Mouse (Mus musculus): ENCODE data around the gene Tmem82. TPM values are rescaled to one million over a fixed set of nuclear protein-coding genes. Genes with fewer than 3 reads are reported as not detected.

Gene Tmem82
- polyA plus RNA-seq, 1 experiment from 2014 or later: 0.50 TPM

- H3K27ac ChIP-seq (ENCODE audit: low read depth, low read length): no peak overlapping the region
- no peaks in the 10 kb centered on the region for H3K27me3 ChIP-seq (ENCODE audit: control insufficient read depth, insufficient read depth, low read length)
- ATAC-seq (ENCODE audit: insufficient read depth, low FRiP score, low TSS enrichment): no peak
- no peaks in the 10 kb centered on the region for H3K4me1 ChIP-seq (ENCODE audit: control insufficient read depth, insufficient read depth, low read length)
- no peak overlapping the region for H3K4me2 ChIP-seq (ENCODE audit: low read depth)
- no peak overlapping the region for H3K9ac ChIP-seq (ENCODE audit: low read length)
- WGBS: 87% methylated on average over 6 of the region's 6 CpGs
- no peak for DNase-seq (ENCODE audit: low spot score)
- H3K9me3 ChIP-seq (ENCODE audit: control insufficient read depth, low read length): no peaks in the 10 kb centered on the region
- H3K36me3 ChIP-seq (ENCODE audit: control insufficient read depth, insufficient read depth, low read length): no peaks in the 10 kb centered on the region
- H3K4me3 ChIP-seq (ENCODE audit: low read depth, low read length): no peak overlapping the region
Measured at GRCm38 (mm10) chr4:141609538-141609937, 8.9 kb downstream of the Tmem82 start.

GRCm38 (mm10) chr4:141605861-141606260 lies 12.6 kb downstream of the Tmem82 start, which contains the start of gene Fblim1:
Gene Fblim1, minus strand, starts transcription at chr4:141606096.
- H3K4me3 ChIP-seq (ENCODE audit: low read depth, low read length): no peak within 1 kb of the TSS

GRCm38 (mm10) chr4:141605421-141605820 lies 13.0 kb downstream of the Tmem82 start:
- Histone ChIP-seq H3K27me3 (ENCODE audit: control insufficient read depth, insufficient read depth, low read length) (no peaks in the 10 kb centered on the region), H3K9ac (ENCODE audit: low read length) (no peak overlapping the region), H3K9me3 (ENCODE audit: control insufficient read depth, low read length) (no peaks in the 10 kb centered on the region), H3K4me1 (ENCODE audit: control insufficient read depth, insufficient read depth, low read length) (no peaks in the 10 kb centered on the region), H3K4me2 (ENCODE audit: low read depth) (no peak overlapping the region), H3K4me3 (ENCODE audit: low read depth, low read length) (no peak overlapping the region), H3K27ac (ENCODE audit: low read depth, low read length) (no peak overlapping the region), H3K36me3 (ENCODE audit: control insufficient read depth, insufficient read depth, low read length) (no peaks in the 10 kb centered on the region)
- WGBS: 90% methylated on average over 5 of the region's 5 CpGs
- ATAC-seq (ENCODE audit: insufficient read depth, low FRiP score, low TSS enrichment) (no peak), DNase-seq (ENCODE audit: low spot score) (no peak)

More at GRCm38 (mm10) chr4:141605861-141606260, 12.6 kb downstream of the Tmem82 start, which contains the start of gene Fblim1:
- ATAC-seq (ENCODE audit: insufficient read depth, low FRiP score, low TSS enrichment) (no peak), DNase-seq (ENCODE audit: low spot score) (no peak)
- WGBS: 86% methylated on average over 11 of the region's 11 CpGs
- no peaks in the 10 kb centered on the region for H3K27me3 ChIP-seq (ENCODE audit: control insufficient read depth, insufficient read depth, low read length)
- H3K4me2 ChIP-seq (ENCODE audit: low read depth): no peak within 1 kb of the TSS
- no peak within 1 kb of the TSS for H3K27ac ChIP-seq (ENCODE audit: low read depth, low read length)
- no peaks in the 10 kb centered on the region for H3K4me1 ChIP-seq (ENCODE audit: control insufficient read depth, insufficient read depth, low read length)
- H3K9ac ChIP-seq (ENCODE audit: low read length): no peak within 1 kb of the TSS
- H3K36me3 ChIP-seq (ENCODE audit: control insufficient read depth, insufficient read depth, low read length): no peaks in the 10 kb centered on the region
- no peaks in the 10 kb centered on the region for H3K9me3 ChIP-seq (ENCODE audit: control insufficient read depth, low read length)

GRCm38 (mm10) chr4:141604493-141604892 lies 13.9 kb downstream of the Tmem82 start:
- peaks cover 3% of the 10 kb centered on the region; the same call in 1 of the 2 replicates for H3K4me1 ChIP-seq (ENCODE audit: control insufficient read depth, insufficient read depth, low read length)
- WGBS: 77% methylated on average over 8 of the region's 8 CpGs
- no peak overlapping the region for H3K4me2 ChIP-seq (ENCODE audit: low read depth)

GRCm38 (mm10) chr4:141603921-141604320 lies 14.5 kb downstream of the Tmem82 start:
- H3K4me1 ChIP-seq (ENCODE audit: control insufficient read depth, insufficient read depth, low read length): peaks cover 9% of the 10 kb centered on the region
- no peak overlapping the region for H3K4me3 ChIP-seq (ENCODE audit: low read depth, low read length)
- H3K9me3 ChIP-seq (ENCODE audit: control insufficient read depth, low read length): no peaks in the 10 kb centered on the region
- ATAC-seq (ENCODE audit: insufficient read depth, low FRiP score, low TSS enrichment): no peak
- H3K27me3 ChIP-seq (ENCODE audit: control insufficient read depth, insufficient read depth, low read length): peaks cover 6% of the 10 kb centered on the region
- no peak overlapping the region for H3K4me2 ChIP-seq (ENCODE audit: low read depth)
- no peak overlapping the region for H3K27ac ChIP-seq (ENCODE audit: low read depth, low read length)
- H3K9ac ChIP-seq (ENCODE audit: low read length): no peak overlapping the region
- H3K36me3 ChIP-seq (ENCODE audit: control insufficient read depth, insufficient read depth, low read length): no peaks in the 10 kb centered on the region
- no peak for DNase-seq (ENCODE audit: low spot score)
- 81% methylated on average over 4 of the region's 4 CpGs for WGBS

More at GRCm38 (mm10) chr4:141604493-141604892, 13.9 kb downstream of the Tmem82 start:
- peaks cover 6% of the 10 kb centered on the region for H3K27me3 ChIP-seq (ENCODE audit: control insufficient read depth, insufficient read depth, low read length)
- no peak overlapping the region for H3K4me3 ChIP-seq (ENCODE audit: low read depth, low read length)
- no peak overlapping the region for H3K9ac ChIP-seq (ENCODE audit: low read length)
- ATAC-seq (ENCODE audit: insufficient read depth, low FRiP score, low TSS enrichment) (no peak), DNase-seq (ENCODE audit: low spot score) (no peak)
- no peak overlapping the region for H3K27ac ChIP-seq (ENCODE audit: low read depth, low read length)
- no peaks in the 10 kb centered on the region for H3K9me3 ChIP-seq (ENCODE audit: control insufficient read depth, low read length)
- no peaks in the 10 kb centered on the region for H3K36me3 ChIP-seq (ENCODE audit: control insufficient read depth, insufficient read depth, low read length)

GRCm38 (mm10) chr4:141602523-141603223 lies 15.8 kb downstream of the Tmem82 start:
- H3K36me3 ChIP-seq (ENCODE audit: control insufficient read depth, insufficient read depth, low read length): no peaks in the 10 kb centered on the region

GRCm38 (mm10) chr4:141601148-141601862 lies 17.1 kb downstream of the Tmem82 start:
- H3K27me3 ChIP-seq (ENCODE audit: control insufficient read depth, insufficient read depth, low read length): peaks cover 6% of the 10 kb centered on the region
- H3K36me3 ChIP-seq (ENCODE audit: control insufficient read depth, insufficient read depth, low read length): no peaks in the 10 kb centered on the region
- H3K4me3 ChIP-seq (ENCODE audit: low read depth, low read length): no peak overlapping the region
- H3K4me2 ChIP-seq (ENCODE audit: low read depth): no peak overlapping the region
- peaks cover 9% of the 10 kb centered on the region for H3K4me1 ChIP-seq (ENCODE audit: control insufficient read depth, insufficient read depth, low read length)
- H3K9ac ChIP-seq (ENCODE audit: low read length): no peak overlapping the region
- no peak overlapping the region for H3K27ac ChIP-seq (ENCODE audit: low read depth, low read length)
- no peaks in the 10 kb centered on the region for H3K9me3 ChIP-seq (ENCODE audit: control insufficient read depth, low read length)
- ATAC-seq (ENCODE audit: insufficient read depth, low FRiP score, low TSS enrichment) (no peak), DNase-seq (ENCODE audit: low spot score) (no peak)
- WGBS: 76% methylated on average over 12 of the region's 12 CpGs

More at GRCm38 (mm10) chr4:141602523-141603223, 15.8 kb downstream of the Tmem82 start:
- no peak overlapping the region for H3K9ac ChIP-seq (ENCODE audit: low read length)
- no peaks in the 10 kb centered on the region for H3K9me3 ChIP-seq (ENCODE audit: control insufficient read depth, low read length)
- H3K27me3 ChIP-seq (ENCODE audit: control insufficient read depth, insufficient read depth, low read length): peaks cover 6% of the 10 kb centered on the region
- no peak overlapping the region for H3K27ac ChIP-seq (ENCODE audit: low read depth, low read length)
- ATAC-seq (ENCODE audit: insufficient read depth, low FRiP score, low TSS enrichment) (no peak), DNase-seq (ENCODE audit: low spot score) (no peak)
- H3K4me3 ChIP-seq (ENCODE audit: low read depth, low read length): no peak overlapping the region
- 82% methylated on average over 11 of the region's 11 CpGs for WGBS
- peaks cover 9% of the 10 kb centered on the region for H3K4me1 ChIP-seq (ENCODE audit: control insufficient read depth, insufficient read depth, low read length)
- H3K4me2 ChIP-seq (ENCODE audit: low read depth): no peak overlapping the region

GRCm38 (mm10) chr4:141600364-141600763 lies 18.1 kb downstream of the Tmem82 start:
- no peaks in the 10 kb centered on the region for H3K9me3 ChIP-seq (ENCODE audit: control insufficient read depth, low read length)
- WGBS: 27% methylated on average over 6 of the region's 6 CpGs
- DNase-seq (ENCODE audit: low spot score): no peak
- peaks cover 6% of the 10 kb centered on the region for H3K27me3 ChIP-seq (ENCODE audit: control insufficient read depth, insufficient read depth, low read length)
- H3K4me3 ChIP-seq (ENCODE audit: low read depth, low read length): no peak overlapping the region
- H3K9ac ChIP-seq (ENCODE audit: low read length): no peak overlapping the region
- no peak overlapping the region for H3K27ac ChIP-seq (ENCODE audit: low read depth, low read length)
- ATAC-seq (ENCODE audit: insufficient read depth, low FRiP score, low TSS enrichment): no peak
- no peaks in the 10 kb centered on the region for H3K36me3 ChIP-seq (ENCODE audit: control insufficient read depth, insufficient read depth, low read length)
- H3K4me1 ChIP-seq (ENCODE audit: control insufficient read depth, insufficient read depth, low read length): peaks cover 9% of the 10 kb centered on the region
- H3K4me2 ChIP-seq (ENCODE audit: low read depth): no peak overlapping the region
